Mouse (Mus musculus): ENCODE data around the gene Klhl22. TPM values are rescaled to one million over a fixed set of nuclear protein-coding genes. Genes with fewer than 3 reads are reported as not detected.

Gene Klhl22
- polyA plus RNA-seq, 1 experiment = 12.4 TPM

DNA sequence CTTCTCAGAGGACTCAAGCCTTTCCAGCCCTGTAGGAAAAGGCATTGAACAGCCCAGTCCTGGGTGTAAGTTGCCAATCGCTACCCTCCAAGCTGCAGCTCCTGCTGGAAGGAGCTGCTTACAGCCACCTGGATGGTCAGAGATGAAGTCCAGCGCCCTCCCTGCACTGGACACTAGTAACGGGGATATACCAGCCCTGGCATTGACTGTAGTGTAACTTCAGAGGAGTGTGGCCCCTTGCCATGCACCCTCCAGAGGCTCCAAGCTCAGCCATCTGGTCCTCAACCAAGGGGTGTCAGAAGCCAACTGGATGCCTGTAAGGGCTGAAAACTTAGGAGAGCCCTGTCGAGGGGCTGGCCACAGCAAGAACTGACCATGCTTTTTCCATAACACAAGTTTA lies 80.6 kb downstream of the Klhl22 start:
- no peak for TF ChIP-seq CTCF (IDR thresholded peaks at IDR 0.05; ENCODE audit: low read depth, low read length)
- no peak for TF ChIP-seq POLR2A (IDR thresholded peaks at IDR 0.05; ENCODE audit: borderline replicate concordance, low read depth, low read length)
- Histone ChIP-seq H3K4me3 (ENCODE audit: insufficient read depth, low read length) (no peak overlapping the region), H3K27ac (ENCODE audit: insufficient read depth, low read depth, low read length) (no peak overlapping the region), H3K4me1 (ENCODE audit: control insufficient read depth, insufficient read depth, low read length) (no peaks in the 10 kb centered on the region)

DNA sequence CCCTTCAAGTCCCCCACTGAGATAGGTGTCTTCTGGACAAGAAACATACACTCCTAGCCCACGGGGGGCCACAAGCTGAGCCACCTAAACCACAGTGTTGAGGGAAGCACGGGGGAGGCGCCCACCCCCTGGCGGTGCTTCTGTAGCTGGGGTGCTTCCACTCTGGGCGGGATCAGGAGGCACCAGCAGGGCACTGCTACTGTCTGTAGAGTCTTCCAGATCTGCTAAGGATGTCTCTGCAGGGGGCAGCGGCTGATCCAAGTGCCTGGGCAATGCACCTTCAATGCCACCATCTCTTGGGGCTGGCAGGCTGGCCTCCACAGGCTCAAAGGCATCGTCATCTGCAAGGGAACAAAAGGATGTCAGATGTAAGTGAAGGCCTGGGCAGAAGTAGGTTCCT lies 83.0 kb downstream of the Klhl22 start:
- Histone ChIP-seq H3K4me3 (ENCODE audit: insufficient read depth, low read length) (no peak overlapping the region), H3K27ac (ENCODE audit: insufficient read depth, low read depth, low read length) (no peak overlapping the region), H3K4me1 (ENCODE audit: control insufficient read depth, insufficient read depth, low read length) (no peaks in the 10 kb centered on the region)
- TF ChIP-seq CTCF (IDR thresholded peaks at IDR 0.05; ENCODE audit: low read depth, low read length) = no peak
- TF ChIP-seq POLR2A (IDR thresholded peaks at IDR 0.05; ENCODE audit: borderline replicate concordance, low read depth, low read length) = no peak

Other genes starting within 250 kb of the Klhl22 start
- gene Thap7, start 228.5 kb upstream of the Klhl22 start, polyA plus RNA-seq (2012; ENCODE audit: insufficient read depth, insufficient read length, missing spikeins) = 23.2 and 25.5 TPM in 2 replicates
- not detected in 2 replicates for gene Lrrc74b, start 198.4 kb upstream of the Klhl22 start, polyA plus RNA-seq (2012; ENCODE audit: insufficient read depth, insufficient read length, missing spikeins)
- gene P2rx6, start 197.7 kb upstream of the Klhl22 start, polyA plus RNA-seq (2012; ENCODE audit: insufficient read depth, insufficient read length, missing spikeins) = not detected in 2 replicates
- gene Slc7a4, start 176.4 kb upstream of the Klhl22 start, polyA plus RNA-seq (2012; ENCODE audit: insufficient read depth, insufficient read length, missing spikeins) = 2.2 and 2.4 TPM in 2 replicates
- 19.5 and 22.6 TPM in 2 replicates for gene Smpd4, start 140.3 kb upstream of the Klhl22 start, polyA plus RNA-seq (2012; ENCODE audit: insufficient read depth, insufficient read length, missing spikeins)
- gene Ccdc74a, start 113.1 kb upstream of the Klhl22 start, polyA plus RNA-seq (2012; ENCODE audit: insufficient read depth, insufficient read length, missing spikeins) = not detected in 2 replicates
- 82.4 and 105 TPM in 2 replicates for gene Med15, start 26.7 kb upstream of the Klhl22 start, polyA plus RNA-seq (2012; ENCODE audit: insufficient read depth, insufficient read length, missing spikeins)
- gene Scarf2, start 37.7 kb downstream of the Klhl22 start, polyA plus RNA-seq (2012; ENCODE audit: insufficient read depth, insufficient read length, missing spikeins) = 0.86 and 1.7 TPM in 2 replicates
- gene B830017H08Rik, start 73.5 kb downstream of the Klhl22 start, polyA plus RNA-seq (2012; ENCODE audit: insufficient read depth, insufficient read length, missing spikeins) = not detected in 2 replicates
- 1.3 and 1.6 TPM in 2 replicates for gene Car15, start 78.7 kb downstream of the Klhl22 start, polyA plus RNA-seq (2012; ENCODE audit: insufficient read depth, insufficient read length, missing spikeins)
- gene Gm20518, start 132.1 kb downstream of the Klhl22 start, polyA plus RNA-seq (2012; ENCODE audit: insufficient read depth, insufficient read length, missing spikeins) = not detected in 2 replicates
- not detected in 2 replicates for gene Tssk1, start 134.6 kb downstream of the Klhl22 start, polyA plus RNA-seq (2012; ENCODE audit: insufficient read depth, insufficient read length, missing spikeins)
- gene Dgcr2, start 138.9 kb downstream of the Klhl22 start, polyA plus RNA-seq (2012; ENCODE audit: insufficient read depth, insufficient read length, missing spikeins) = 23.2 and 29.4 TPM in 2 replicates
- not detected in 2 replicates for gene Tssk2, start 139.0 kb downstream of the Klhl22 start, polyA plus RNA-seq (2012; ENCODE audit: insufficient read depth, insufficient read length, missing spikeins)
- 20.1 and 27.1 TPM in 2 replicates for gene Ess2, start 151.7 kb downstream of the Klhl22 start, polyA plus RNA-seq (2012; ENCODE audit: insufficient read depth, insufficient read length, missing spikeins)
- not detected in 2 replicates for gene Gsc2, start 155.4 kb downstream of the Klhl22 start, polyA plus RNA-seq (2012; ENCODE audit: insufficient read depth, insufficient read length, missing spikeins)
- 53.5 and 59.4 TPM in 2 replicates for gene Slc25a1, start 168.6 kb downstream of the Klhl22 start, polyA plus RNA-seq (2012; ENCODE audit: insufficient read depth, insufficient read length, missing spikeins)
- gene Vpreb2, start 220.8 kb downstream of the Klhl22 start, polyA plus RNA-seq (2012; ENCODE audit: insufficient read depth, insufficient read length, missing spikeins) = not detected in 2 replicates

Data from bone marrow macrophage, adult 2 months (primary cell).